ENCODE assay signal across 8 mouse cellular contexts in the genomic region with DNA sequence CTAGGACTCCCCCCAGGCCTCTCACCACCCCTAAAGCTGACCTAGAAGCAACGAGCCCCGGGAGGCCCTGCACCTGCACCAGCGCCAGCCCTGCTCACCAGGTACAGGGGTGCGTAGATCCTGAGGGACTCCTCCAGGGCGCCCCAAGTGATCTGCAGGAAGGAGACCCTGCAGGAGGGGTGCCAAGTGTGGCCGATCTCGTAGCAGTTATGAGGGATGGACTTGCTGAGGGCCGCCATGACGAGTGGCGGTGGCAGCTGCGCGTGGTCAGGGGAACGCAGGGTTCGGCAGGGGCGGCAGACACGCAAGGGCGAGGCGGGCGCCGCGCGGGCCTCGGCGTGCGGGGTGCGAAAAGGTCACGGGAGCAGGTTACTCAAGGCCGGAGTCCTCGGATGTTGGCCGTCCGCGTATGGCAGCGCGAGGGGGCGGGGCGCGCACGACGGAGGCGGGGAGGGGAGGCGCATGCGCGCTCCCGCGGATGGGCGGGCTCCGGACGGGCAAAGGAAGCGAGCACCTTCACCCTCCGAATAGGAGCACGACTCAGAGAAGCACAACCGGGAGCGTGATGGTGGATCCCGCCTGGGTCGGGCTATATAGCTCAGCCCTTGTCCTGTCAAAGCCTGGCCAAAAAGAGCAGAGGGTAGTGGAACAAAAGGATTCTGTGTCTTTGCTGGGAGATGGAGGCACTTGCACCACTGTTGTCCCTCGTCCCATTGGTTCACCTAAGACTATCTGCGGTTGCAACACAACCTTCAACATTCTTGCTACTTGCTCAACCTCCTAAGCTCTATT.
DNase-seq lines count a peak whose midpoint lies in the region; ATAC-seq and TF ChIP-seq lines count a peak whose summit lies in the region.

No protein-coding gene starts in this region.

- dilution Hi-C loops in CH12.LX (cut with MboI; ENCODE audit: extremely low pct_ligation_motif_present, extremely low pct_unique_long_range_greater_than_20kb, low sequenced_read_pairs) = no loop called here

- peaks cover 14% of the 10 kb centered on the region; the same call in 1 of the 2 replicates for H3K79me2 ChIP-seq in CH12.LX (replicated peaks; ENCODE audit: control insufficient read depth, extremely low read depth, insufficient read depth, poor library complexity, severe bottlenecking)

- H3K27me3 ChIP-seq in CH12.LX (replicated peaks) = no peaks in the 10 kb centered on the region
- H3K27me3 ChIP-seq in forebrain, embryonic 12.5 days = no peaks in the 10 kb centered on the region
- H3K27me3 ChIP-seq in liver, postnatal 0 days (ENCODE audit: insufficient read depth, low read length) = no peaks in the 10 kb centered on the region
- no peaks in the 10 kb centered on the region for H3K27me3 ChIP-seq in neural tube, embryonic 14.5 days (ENCODE audit: control insufficient read depth, insufficient read depth, low read length)

- intact Hi-C loops in heart, postnatal 10 days (cut with DNase I) = loop anchor here (1.0 kb wide), 1 partner anchor 65 kb away; no protein-coding TSS in a partner anchor

- H3K9ac ChIP-seq in CH12.LX (ENCODE audit: insufficient read depth, low read depth) = peak overlapping the region; percentile 69
- H3K9ac ChIP-seq in forebrain, embryonic 12.5 days = peak overlapping the region; percentile 94
- H3K9ac ChIP-seq in liver, postnatal 0 days (replicated peaks) = peak overlapping the region; percentile 87
- H3K9ac ChIP-seq in neural tube, embryonic 14.5 days (replicated peaks; ENCODE audit: low read depth, low read length) = peak overlapping the region; percentile 94

- in situ Hi-C loops in CH12.LX (cut with MboI; ENCODE audit: low pct_ligation_motif_present, low pct_unique_long_range_greater_than_20kb, low sequenced_read_pairs) = no loop called here

- peak overlapping the region; percentile 85 to 99 (median 86) for H3K4me3 ChIP-seq in CH12.LX (replicated peaks in 1 of 3; ENCODE audit: low read depth in 2 of 3, low read length in 2 of 3, poor library complexity in 1 of 3)
- peak overlapping the region; percentile 68 for H3K4me3 ChIP-seq in forebrain, embryonic 12.5 days (replicated peaks)
- peak overlapping the region; percentile 91 for H3K4me3 ChIP-seq in liver, postnatal 0 days (ENCODE audit: low read depth, low read length)
- H3K4me3 ChIP-seq in neural tube, embryonic 14.5 days (ENCODE audit: low read depth, low read length) = peak overlapping the region; percentile 99

- H3K36me3 ChIP-seq in CH12.LX (replicated peaks in 1 of 2; ENCODE audit: control insufficient read depth in 1 of 2, insufficient read depth in 1 of 2, low read length in 1 of 2) = peaks cover 0 to 7% of the 10 kb centered on the region in 2 experiments
- no peaks in the 10 kb centered on the region for H3K36me3 ChIP-seq in forebrain, embryonic 12.5 days (replicated peaks)
- H3K36me3 ChIP-seq in liver, postnatal 0 days (replicated peaks; ENCODE audit: insufficient read depth, low read length) = no peaks in the 10 kb centered on the region
- H3K36me3 ChIP-seq in neural tube, embryonic 14.5 days (ENCODE audit: control insufficient read depth, insufficient read depth, low read length) = no peaks in the 10 kb centered on the region

- peak; percentile 79 for DNase-seq in CH12.LX (ENCODE audit: extremely low read depth)
- peak; percentile 75 for DNase-seq in c-Kit-positive CD71-positive TER-119-negative erythroid progenitor cells, embryonic 14.5 days (ENCODE audit: low read depth)
- peak; percentile 94 to 95 for DNase-seq in heart, postnatal 10 days
- peak; percentile 66 for DNase-seq in large intestine, adult 2 months (ENCODE audit: low read depth, low spot score)
- peak; percentile 93 for DNase-seq in liver, postnatal 0 days
- peak; percentile 95 for DNase-seq in testis, postnatal 10 days (ENCODE audit: low spot score)

- peak overlapping the region; percentile 85; the same call in 1 of the 2 replicates for H3K4me2 ChIP-seq in CH12.LX (ENCODE audit: insufficient read depth, low read depth, poor library complexity, severe bottlenecking)
- peak overlapping the region; percentile 76 for H3K4me2 ChIP-seq in forebrain, embryonic 12.5 days
- H3K4me2 ChIP-seq in liver, postnatal 0 days (ENCODE audit: low read depth, low read length) = peak overlapping the region; percentile 97
- peak overlapping the region; percentile 82 for H3K4me2 ChIP-seq in neural tube, embryonic 14.5 days (ENCODE audit: low read depth, low read length)

- TF ChIP-seq CTCF in CH12.LX (conservative IDR thresholded peaks at IDR 0.05 in 1 of 2, IDR thresholded peaks at IDR 0.05 in 1 of 2; ENCODE audit: low read depth in 2 of 2, low read length in 2 of 2) = no peak
- no peak for TF ChIP-seq CTCF in liver, postnatal 0 days (IDR thresholded peaks at IDR 0.05; ENCODE audit: low read depth)

- peak overlapping the region; percentile 54 for H3K27ac ChIP-seq in CH12.LX (ENCODE audit: insufficient read depth, low read depth)
- H3K27ac ChIP-seq in forebrain, embryonic 12.5 days = peak overlapping the region; percentile 63
- peak overlapping the region; percentile 90 for H3K27ac ChIP-seq in liver, postnatal 0 days (ENCODE audit: low read depth)
- peak overlapping the region; percentile 78 for H3K27ac ChIP-seq in neural tube, embryonic 14.5 days (ENCODE audit: low read depth, low read length)

- no peaks in the 10 kb centered on the region for H3K9me3 ChIP-seq in CH12.LX (replicated peaks; ENCODE audit: low read length)
- no peaks in the 10 kb centered on the region for H3K9me3 ChIP-seq in forebrain, embryonic 12.5 days
- H3K9me3 ChIP-seq in liver, postnatal 0 days (ENCODE audit: low read length) = no peaks in the 10 kb centered on the region
- no peaks in the 10 kb centered on the region for H3K9me3 ChIP-seq in neural tube, embryonic 14.5 days (ENCODE audit: control insufficient read depth, low read length)

- no peak for TF ChIP-seq RAD21 in CH12.LX (IDR thresholded peaks at IDR 0.05; ENCODE audit: low read depth, low read length)

- peak; percentile 95 for ATAC-seq in forebrain, embryonic 12.5 days (ENCODE audit: low FRiP score)
- ATAC-seq in liver, postnatal 0 days = peak; percentile 96
- peak; percentile 94 for ATAC-seq in neural tube, embryonic 14.5 days (ENCODE audit: low read depth)

- peaks cover 5 to 48% of the 10 kb centered on the region in 2 experiments; a peak in 3 of 4 replicates for H3K4me1 ChIP-seq in CH12.LX (ENCODE audit: control insufficient read depth in 1 of 2, insufficient read depth in 2 of 2)
- peaks cover 29% of the 10 kb centered on the region for H3K4me1 ChIP-seq in forebrain, embryonic 12.5 days
- H3K4me1 ChIP-seq in liver, postnatal 0 days (ENCODE audit: insufficient read depth) = peaks cover 29% of the 10 kb centered on the region
- peaks cover 22% of the 10 kb centered on the region for H3K4me1 ChIP-seq in neural tube, embryonic 14.5 days (ENCODE audit: control insufficient read depth, insufficient read depth, low read length)

- under 1% methylated on average over 56 of the region's 57 CpGs for WGBS in forebrain, embryonic 12.5 days
- WGBS in large intestine, adult 2 months = under 1% methylated on average over 57 of the region's 57 CpGs
- 1% methylated on average over 51 of the region's 57 CpGs for WGBS in liver, postnatal 0 days (ENCODE audit: insufficient replicate concordance)
- WGBS in neural tube, embryonic 14.5 days = under 1% methylated on average over 54 of the region's 57 CpGs

- TF ChIP-seq EP300 in CH12.LX (IDR thresholded peaks at IDR 0.05; ENCODE audit: low read length) = no peak
- TF ChIP-seq EP300 in liver, postnatal 0 days (IDR thresholded peaks at IDR 0.05; ENCODE audit: low read depth) = no peak

- TF ChIP-seq POLR2A in CH12.LX (IDR thresholded peaks at IDR 0.05; ENCODE audit: low read depth, low read length) = peak; percentile 87

TF ChIP-seq in CH12.LX, 34 proteins besides CTCF, POLR2A, EP300 and RAD21 (continues in another document):
- TF ChIP-seq CHD1 (IDR thresholded peaks at IDR 0.05; ENCODE audit: low read depth, low read length) = no peak
- TF ChIP-seq MYC (IDR thresholded peaks at IDR 0.05; ENCODE audit: low read depth, low read length) = 0 out of 2 replicates have a peak, but pooled peaks have one; percentile 6
- 0 out of 2 replicates have a peak, but pooled peaks have one; percentile 53 for TF ChIP-seq TBP (conservative IDR thresholded peaks at IDR 0.05; ENCODE audit: low read depth, low read length)
- TF ChIP-seq MAFK (IDR thresholded peaks at IDR 0.05; ENCODE audit: insufficient replicate concordance, low read length) = no peak
- TF ChIP-seq MAX (IDR thresholded peaks at IDR 0.05; ENCODE audit: low read length) = 0 out of 2 replicates have a peak, but pooled peaks have one; percentile 28
- TF ChIP-seq USF1 (IDR thresholded peaks at IDR 0.05; ENCODE audit: low read depth, low read length) = no peak
- no peak for TF ChIP-seq KAT2A (IDR thresholded peaks at IDR 0.05; ENCODE audit: insufficient replicate concordance, low read length)
- no peak for TF ChIP-seq ZC3H11A (IDR thresholded peaks at IDR 0.05; ENCODE audit: low read depth, low read length)
- no peak for TF ChIP-seq PAX5 (IDR thresholded peaks at IDR 0.05; ENCODE audit: low read length)
- no peak; the same call in 1 of the 2 replicates for TF ChIP-seq ZNF384 (IDR thresholded peaks at IDR 0.05; ENCODE audit: low read depth, low read length)
- TF ChIP-seq NELFE (IDR thresholded peaks at IDR 0.05; ENCODE audit: low read depth, low read length) = peak; percentile 84
- TF ChIP-seq UBTF (IDR thresholded peaks at IDR 0.05; ENCODE audit: low read depth, low read length) = no peak
- peak; percentile 56 for TF ChIP-seq HCFC1 (IDR thresholded peaks at IDR 0.05; ENCODE audit: low read depth, low read length)
- peak; percentile 70; the same call in 1 of the 2 replicates for TF ChIP-seq TCF12 (IDR thresholded peaks at IDR 0.05; ENCODE audit: low read depth, low read length)
- peak; percentile 86 for TF ChIP-seq NRF1 (IDR thresholded peaks at IDR 0.05; ENCODE audit: low read depth, low read length)
- no peak for TF ChIP-seq JUN (IDR thresholded peaks at IDR 0.05; ENCODE audit: insufficient read depth, low read depth, low read length)
- TF ChIP-seq JUND (conservative IDR thresholded peaks at IDR 0.05; ENCODE audit: low read depth, low read length) = no peak
- no peak for TF ChIP-seq ZKSCAN1 (IDR thresholded peaks at IDR 0.05; ENCODE audit: borderline replicate concordance, low read depth, low read length)
- no peak; the same call in none of the 2 replicates for TF ChIP-seq MEF2A (IDR thresholded peaks at IDR 0.05; ENCODE audit: borderline replicate concordance, low read depth, low read length)
- TF ChIP-seq BHLHE40 (IDR thresholded peaks at IDR 0.05; ENCODE audit: low read depth, low read length) = peak; percentile 77
- TF ChIP-seq GABPA (IDR thresholded peaks at IDR 0.05; ENCODE audit: insufficient replicate concordance, low read depth, low read length) = no peak
- TF ChIP-seq USF2 (conservative IDR thresholded peaks at IDR 0.05; ENCODE audit: low read depth, low read length) = no peak
- peak; percentile 38; the same call in 1 of the 2 replicates for TF ChIP-seq CHD2 (IDR thresholded peaks at IDR 0.05; ENCODE audit: low read length)
- TF ChIP-seq IRF4 (IDR thresholded peaks at IDR 0.05; ENCODE audit: low read depth, low read length) = no peak; the same call in 1 of the 2 replicates

Comparison
In these comparisons a context has a peak if more than half of its experiments do, and no peak if none do; other contexts are left out.
1. Peak in every context shown above with its lines: DNase-seq, ATAC-seq, H3K4me3 ChIP-seq and H3K27ac ChIP-seq.